Mouse (Mus musculus) ES-E14 (cell line): ENCODE measurements at regions not wholly inside any gene's neighbourhood (a gene's known extent, or its start where the extent isn't known, plus 50 kb on each side); places are given as distances from the start of the nearest gene placed in this dataset.

Source experiments
- CHD2 ChIP-seq: IDR thresholded peaks from 2 replicates; pipeline ENCODE4 v1.6.1; 2014; ENCODE audit warnings: mild to moderate bottlenecking, low read depth, low read length, inconsistent platforms
- HCFC1 ChIP-seq: IDR thresholded peaks from 2 replicates; pipeline ENCODE4 v1.6.1; 2012; ENCODE audit warnings: low read length, inconsistent platforms, borderline replicate concordance; ENCODE audit not compliant: insufficient read depth
- MAFK ChIP-seq: IDR thresholded peaks from 2 replicates; pipeline ENCODE4 v1.6.1; 2014; ENCODE audit warnings: mild to moderate bottlenecking, low read depth, low read length, inconsistent platforms; ENCODE audit not compliant: insufficient read depth
- ZC3H11A ChIP-seq: IDR thresholded peaks from 2 replicates; pipeline ENCODE4 v1.6.1; 2012; ENCODE audit warnings: low read depth, mild to moderate bottlenecking, inconsistent platforms, low read length, borderline replicate concordance
- ZNF384 ChIP-seq: IDR thresholded peaks from 2 replicates; pipeline ENCODE4 v1.6.1; 2012; ENCODE audit warnings: low read depth, low read length, inconsistent platforms

- TF ChIP-seq CHD2 = no peak
- no peak for TF ChIP-seq ZNF384
- no peak for TF ChIP-seq HCFC1
- no peak for TF ChIP-seq ZC3H11A
- no peak for TF ChIP-seq MAFK
Measured at GRCm38 (mm10) chr17:27329791-27330190, 125.5 kb upstream of the Lemd2 start.
